Mouse (Mus musculus) cerebellum, postnatal 4 days (tissue): ENCODE results near the gene Mcoln1.

Experiments used
- DNase-seq, 2 experiments: peaks; one replicate each; pipeline ENCODE4 v3.0.0; 2022; ENCODE audit warnings: low spot score in 2 of 2, mixed read lengths in 1 of 2

Mcoln1 gene

DNA sequence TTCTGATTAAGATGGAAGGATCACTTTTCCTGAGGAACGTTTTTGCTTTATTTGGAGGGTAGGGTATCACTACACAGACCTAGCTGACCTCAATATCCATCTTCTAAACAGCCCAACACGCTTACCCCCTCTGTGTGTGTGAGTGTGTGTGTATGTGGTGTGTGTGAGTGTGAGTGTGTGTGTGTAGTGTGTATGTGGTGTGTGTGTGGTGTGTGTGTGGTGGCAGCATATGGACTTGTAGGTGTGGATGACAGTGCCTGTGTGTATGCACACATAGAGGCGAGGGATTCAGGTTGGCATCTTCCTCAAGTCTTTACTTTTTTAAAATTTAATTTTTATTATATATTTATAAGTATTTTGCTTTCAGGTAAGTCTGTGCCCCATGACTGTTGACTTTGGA is 1.7 kb upstream of the Mcoln1 start:
- DNase-seq = no peak

DNA sequence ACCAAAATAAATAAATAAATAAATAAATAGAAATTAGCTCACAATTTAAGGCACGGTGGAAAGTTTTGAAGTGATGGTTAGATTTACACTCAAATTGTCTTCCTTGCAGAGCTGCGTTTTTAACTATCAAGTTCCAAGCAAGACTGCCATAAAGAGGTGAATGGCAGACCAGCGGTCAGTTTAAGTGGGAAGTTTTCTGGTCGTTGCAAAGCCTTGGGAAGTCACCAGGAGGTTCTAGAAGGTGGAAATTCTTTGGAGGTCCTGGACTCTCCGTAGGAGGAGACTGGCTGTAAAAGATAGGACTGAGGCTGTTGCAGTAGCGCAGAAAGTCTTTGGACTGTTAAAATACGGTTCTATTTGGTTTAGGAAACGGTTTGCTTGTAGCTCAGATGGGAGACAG is 506 bp upstream of the Mcoln1 start:
- DNase-seq = no peak

DNA sequence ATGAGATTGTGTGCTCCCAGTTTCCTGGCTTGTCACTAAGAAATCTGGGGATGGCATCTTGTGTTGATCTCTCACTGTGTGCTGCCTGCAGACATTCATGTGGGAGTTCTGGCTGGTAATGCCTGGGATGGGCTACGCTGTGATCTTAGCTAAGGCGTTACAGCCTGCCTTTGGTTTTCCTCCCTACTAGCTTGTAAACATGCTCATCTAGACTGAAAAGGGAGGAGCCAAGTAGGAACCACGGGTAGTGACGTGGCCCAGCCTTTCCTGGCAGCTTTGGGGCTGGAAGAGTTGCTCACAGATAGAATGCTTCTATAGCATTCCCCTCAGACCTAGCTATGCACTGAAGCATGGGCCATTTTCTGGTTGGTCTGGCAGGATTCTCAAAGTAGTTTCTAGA is 2.0 kb downstream of the Mcoln1 start:
- DNase-seq = no peak

DNA sequence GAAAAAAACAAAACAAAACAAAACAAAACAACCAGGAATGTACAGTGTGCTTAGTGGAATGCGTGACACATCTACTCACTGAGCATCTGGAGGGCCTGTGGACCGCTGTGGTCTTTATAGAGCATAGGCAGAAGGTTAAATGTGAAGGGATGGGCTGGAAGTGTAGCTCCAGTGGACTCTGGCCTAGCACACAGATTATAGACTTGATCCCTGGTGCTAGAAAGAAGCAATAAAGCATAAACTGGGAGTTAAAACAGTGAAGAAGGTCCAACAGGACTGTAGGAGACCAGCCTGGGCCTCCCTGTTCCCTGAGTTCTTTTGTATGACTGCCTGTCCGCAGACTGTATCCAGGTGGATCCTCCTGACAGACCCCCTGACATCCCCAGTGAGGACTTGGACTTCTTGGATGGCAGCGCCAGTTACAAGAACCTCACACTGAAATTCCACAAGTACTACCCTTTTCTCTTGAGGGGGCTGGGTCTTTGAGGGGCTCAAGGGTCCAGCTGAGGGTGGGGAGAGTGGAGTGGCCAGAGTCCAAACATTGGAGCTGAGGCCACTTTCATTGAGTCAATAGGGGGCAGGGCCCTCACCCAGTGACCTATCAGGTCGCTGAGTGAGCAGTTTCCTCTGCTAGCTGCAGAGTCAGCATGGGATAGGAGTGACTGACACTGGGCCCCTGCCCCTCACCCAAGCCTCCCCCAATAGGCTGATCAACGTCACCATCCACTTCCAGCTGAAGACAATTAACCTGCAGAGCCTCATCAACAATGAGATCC is 7.9 kb downstream of the Mcoln1 start:
- DNase-seq = no peak

DNA sequence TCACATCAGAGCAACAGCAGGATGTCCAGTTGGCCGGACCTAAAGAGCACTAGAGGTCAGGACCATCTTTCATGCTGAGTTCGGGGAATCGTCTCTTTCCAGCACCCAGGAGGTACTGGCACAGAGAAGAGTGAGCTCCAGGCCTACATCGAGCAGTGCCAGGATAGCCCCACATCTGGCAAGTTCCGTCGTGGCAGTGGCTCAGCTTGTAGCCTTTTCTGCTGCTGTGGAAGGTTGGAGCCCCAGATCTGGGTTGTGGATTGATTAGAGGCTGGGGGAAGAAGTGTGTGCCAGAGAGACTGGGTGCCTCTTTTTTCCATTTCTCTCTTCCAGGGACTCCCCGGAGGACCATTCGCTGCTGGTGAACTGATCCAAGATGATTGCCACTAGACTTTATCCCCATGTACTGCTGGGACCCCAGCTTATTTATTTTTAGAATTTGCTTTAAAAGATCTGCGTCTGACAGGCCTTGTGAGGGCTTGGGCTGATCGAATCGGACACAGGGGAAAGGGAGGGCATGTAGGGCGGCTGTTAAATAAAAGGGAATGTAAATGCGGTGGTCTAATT is 14.5 kb downstream of the Mcoln1 start:
- no peak for DNase-seq

DNA sequence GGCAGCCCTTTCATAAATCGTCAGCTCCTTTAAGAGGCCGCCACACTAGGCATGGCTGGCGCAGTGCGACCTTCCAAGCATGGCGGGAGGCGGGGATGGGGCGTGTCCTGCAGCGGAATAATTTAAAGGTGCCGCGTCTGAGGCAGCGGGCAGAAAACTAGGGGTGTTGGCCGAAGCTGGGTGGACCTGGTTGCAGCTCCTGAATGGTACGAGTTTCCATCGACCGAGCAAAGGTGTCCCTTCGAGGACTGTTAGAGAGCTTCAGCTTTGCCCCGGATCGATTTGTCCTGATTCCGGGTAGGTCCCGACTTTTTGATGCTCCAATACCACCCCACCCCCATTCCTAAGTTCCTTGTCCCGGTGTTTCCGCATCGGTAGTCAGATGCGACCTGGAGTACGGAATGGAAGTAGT is 15.0 kb downstream of the Mcoln1 start, which contains the start of gene Pnpla6:
TSS of gene Pnpla6 (plus strand) at position 125 of the 412 bp plus-strand sequence.
- DNase-seq = peak; percentile 78 to 82

DNA sequence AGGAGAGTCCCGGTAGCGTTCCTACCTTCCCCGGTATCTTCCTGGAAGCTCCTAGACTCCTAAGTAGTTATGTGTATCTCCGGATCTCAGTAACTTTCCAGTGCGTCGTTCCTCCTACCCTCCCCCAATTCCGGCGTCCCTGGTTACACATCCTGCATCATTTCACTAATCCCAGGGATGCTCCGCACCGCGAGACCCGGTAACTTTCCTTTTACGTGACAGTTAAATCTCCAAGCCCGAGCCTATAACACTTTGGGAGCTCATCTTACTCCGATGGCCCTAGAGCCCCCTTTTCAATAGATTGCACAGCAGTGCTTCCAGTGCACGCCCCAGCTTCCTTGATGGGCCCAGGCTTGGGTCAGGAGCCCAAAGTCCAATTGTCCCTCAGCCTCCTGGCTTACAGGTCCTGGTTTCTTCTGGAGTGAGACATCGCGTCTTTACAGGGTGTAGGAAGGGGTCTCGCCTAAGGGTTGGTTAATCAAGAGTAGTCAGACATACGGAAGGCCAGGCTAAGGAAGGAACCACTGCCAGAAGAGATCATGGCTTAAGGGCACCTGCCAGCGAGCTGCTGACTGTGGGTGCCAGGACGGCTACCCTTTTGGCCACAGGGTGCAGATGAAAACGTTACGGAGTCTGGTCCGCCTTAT is 15.6 kb downstream of the Mcoln1 start:
- DNase-seq = no peak

DNA sequence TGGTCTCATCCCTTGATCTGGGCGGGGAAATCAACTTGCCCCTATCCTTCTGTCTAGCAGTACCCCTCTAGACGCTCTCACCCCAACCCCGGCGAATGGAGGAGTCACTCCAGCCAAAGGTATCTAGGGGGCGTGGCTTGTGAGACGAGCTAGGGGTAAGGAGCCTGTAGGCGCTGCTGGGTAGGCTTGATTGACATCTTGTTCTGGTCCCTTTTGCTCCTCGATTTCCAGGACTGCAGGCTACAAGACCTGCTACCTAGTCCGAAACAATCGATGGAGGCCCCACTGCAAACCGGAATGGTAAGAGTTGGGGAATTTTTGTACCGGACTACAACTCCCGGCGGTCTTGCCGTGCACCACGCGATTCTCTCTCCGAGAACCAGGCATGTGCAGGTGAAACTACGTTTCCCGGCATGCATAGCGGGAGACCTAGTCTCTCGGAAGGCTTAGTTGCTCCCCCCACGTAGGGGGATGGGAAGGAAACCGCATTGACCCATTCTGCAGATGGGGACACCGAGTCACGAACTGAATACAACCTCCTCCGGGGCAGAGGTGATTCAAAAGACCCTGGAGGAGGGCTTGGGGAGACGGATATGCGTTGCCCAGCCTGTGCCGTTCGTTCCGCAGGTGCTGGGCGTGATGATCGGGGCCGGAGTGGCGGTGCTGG is 16.3 kb downstream of the Mcoln1 start:
- DNase-seq = peak; percentile 79 to 89

DNA sequence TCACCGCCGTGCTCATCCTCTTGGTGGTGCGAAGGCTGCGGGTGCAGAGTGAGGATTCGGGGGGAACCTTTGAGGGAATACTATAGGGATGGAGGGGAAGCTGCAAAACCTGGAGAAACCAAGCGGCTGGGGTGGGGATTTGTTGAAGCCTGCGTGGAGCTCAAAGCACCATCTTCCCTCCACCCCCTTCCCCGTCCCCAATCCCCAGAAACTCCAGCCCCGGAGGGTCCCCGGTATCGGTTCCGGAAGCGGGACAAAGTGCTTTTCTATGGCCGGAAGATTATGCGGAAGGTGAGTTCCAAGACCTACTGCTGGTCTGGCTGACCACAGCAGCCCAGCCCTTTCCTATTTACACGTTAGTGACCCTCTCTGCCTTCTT is 16.8 kb downstream of the Mcoln1 start:
- DNase-seq = peak in 1 of 2 experiments; percentile 44

DNA sequence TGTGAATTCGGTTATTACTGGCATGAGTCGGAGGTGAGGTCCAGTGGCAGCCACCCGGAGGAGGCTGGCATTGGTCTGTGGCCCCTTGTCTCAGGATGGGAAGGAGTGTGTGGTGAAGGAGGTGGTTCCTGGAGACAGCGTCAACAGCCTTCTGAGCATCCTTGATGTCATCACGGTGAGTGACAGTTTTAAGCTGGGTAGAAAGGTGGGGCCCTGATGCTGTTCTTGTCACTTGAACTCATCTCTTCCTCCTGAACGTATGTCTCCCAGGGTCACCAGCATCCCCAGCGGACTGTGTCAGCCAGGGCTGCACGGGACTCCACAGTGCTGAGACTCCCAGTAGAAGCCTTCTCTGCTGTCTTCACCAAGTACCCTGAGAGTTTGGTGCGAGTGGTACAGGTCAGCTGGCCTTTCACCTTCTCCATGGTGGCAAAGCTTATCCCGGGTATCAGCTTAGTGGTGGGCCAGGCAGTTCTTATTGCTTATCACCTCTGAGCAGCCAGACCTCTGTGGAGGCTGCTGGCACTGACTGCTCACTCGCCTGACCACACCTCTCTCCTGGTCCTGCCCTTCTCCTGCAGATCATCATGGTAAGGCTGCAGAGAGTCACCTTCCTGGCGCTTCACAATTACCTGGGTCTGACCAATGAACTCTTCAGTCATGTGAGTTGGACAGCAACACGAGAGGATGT is 21.9 kb downstream of the Mcoln1 start:
- DNase-seq = no peak

DNA sequence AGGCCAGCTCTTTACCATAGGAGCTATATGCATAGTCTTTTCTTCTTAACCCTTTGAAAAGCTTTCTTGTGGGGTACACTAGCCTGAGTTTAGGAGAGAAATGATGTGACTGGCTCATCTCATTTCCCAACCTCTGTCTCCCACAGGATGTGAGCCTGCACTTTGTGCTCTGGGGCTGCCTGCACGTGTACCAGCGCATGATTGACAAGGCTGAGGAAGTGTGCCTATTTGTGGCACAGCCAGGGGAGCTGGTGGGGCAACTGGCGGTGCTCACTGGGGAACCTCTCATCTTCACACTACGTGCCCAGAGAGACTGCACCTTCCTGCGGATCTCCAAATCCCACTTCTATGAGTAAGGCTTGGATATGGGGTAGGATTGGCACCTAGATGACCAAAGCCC is 30.6 kb downstream of the Mcoln1 start:
- no peak for DNase-seq

DNA sequence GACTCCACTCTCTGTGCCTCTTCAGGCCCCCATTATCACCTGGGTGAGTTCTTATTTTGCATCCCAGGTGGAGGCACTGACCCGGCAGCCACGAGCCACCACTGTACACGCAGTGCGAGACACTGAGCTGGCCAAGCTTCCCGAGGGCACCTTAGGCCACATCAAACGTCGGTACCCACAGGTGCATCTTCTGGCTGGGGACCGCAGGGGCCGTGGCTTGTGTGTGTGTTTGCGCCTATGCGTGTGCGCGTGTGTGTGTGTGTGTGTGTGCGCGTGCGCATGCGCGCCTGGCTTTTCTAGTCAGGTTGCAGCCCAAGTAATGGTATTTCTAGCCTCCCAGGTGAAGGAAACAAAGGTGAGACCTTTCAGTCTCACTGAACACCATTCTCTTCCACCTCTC is 31.7 kb downstream of the Mcoln1 start:
- no peak for DNase-seq

DNA sequence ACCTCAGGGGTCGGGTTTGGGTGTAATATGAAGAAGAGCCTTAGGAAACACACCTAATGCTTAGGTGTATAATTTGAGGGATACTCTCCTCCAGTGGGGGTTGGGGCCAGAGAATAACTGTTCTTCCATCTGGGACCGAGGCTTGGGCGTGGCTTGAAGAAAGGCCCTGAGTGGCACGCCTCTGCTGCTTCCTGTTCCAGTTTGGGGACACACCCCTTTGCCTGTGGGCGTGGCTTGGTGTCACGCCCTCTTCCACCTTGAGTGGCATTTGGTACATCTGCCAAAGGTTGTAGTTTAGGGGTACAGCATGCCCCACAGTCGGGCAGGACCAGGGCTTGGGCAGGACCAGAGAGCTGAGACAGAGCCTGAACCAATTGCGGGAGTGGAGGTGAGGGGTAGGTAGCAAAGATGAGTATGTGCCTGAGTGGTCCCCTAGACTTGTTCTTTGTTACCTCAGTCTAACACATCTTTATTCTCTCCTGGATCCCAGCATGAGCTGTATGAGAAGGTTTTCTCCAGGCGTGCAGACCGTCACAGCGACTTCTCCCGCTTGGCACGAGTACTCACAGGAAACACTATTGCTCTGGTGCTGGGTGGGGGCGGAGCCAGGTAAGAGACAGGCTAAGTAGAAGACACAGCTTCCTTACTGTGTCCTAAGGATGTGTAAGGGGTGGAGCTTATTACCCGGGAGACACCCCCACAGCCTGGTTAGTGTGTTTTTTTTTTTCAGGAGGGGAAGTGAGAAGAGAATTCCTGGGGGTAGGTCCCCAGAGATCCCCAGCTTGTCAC is 36.0 kb downstream of the Mcoln1 start:
- DNase-seq = no peak

DNA sequence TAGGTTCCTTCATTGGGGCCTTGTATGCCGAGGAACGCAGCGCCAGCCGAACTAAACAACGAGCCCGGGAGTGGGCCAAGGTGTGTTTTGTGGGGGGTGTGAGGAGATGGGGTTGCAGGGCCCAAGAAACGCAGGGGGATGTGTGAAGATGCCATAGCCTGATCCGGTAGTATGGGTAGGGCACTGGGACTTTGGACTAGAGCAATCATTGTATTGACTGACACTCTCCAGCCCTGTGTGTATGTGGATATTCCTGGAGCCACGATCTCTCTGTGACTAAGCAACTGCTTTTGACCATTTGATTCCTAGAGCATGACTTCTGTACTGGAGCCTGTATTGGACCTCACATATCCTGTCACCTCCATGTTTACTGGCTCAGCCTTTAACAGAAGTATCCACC is 36.7 kb downstream of the Mcoln1 start:
- no peak for DNase-seq

DNA sequence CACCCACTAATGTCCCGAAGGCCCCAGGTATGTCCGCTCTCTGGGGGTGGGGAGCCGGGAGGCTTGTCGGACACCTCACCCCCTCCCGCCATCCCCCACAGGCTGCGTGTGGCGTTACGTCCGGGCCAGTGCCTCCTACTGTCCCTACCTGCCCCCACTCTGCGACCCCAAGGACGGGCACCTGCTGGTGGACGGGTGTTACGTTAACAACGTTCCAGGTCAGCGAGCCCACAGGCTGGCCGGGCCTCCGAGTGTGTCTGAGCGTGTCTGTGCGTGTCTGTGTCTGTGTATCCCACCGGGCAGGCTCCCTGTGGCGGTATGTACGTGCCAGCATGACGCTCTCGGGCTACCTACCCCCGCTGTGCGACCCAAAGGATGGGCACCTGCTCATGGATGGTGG is 37.4 kb downstream of the Mcoln1 start:
- DNase-seq = no peak

DNA sequence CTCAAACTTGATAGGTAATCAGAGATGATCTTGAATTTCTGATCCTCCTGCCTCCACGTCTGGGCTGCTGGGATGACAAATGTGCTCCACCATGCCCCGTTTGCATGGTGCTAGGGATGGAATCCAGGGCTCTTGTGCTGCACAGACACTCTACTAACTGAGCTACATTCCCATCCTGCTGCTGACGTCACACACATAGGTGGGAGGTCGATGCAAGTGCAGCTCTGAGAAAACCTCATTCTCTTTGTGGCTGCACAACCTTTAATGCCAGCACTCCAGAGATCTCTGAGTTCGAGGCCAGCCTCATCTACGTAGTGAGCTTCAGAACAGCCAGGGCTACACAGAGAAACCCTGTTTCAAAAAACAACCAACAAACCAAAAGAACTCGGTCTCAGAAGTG is 38.9 kb downstream of the Mcoln1 start:
- DNase-seq = no peak

DNA sequence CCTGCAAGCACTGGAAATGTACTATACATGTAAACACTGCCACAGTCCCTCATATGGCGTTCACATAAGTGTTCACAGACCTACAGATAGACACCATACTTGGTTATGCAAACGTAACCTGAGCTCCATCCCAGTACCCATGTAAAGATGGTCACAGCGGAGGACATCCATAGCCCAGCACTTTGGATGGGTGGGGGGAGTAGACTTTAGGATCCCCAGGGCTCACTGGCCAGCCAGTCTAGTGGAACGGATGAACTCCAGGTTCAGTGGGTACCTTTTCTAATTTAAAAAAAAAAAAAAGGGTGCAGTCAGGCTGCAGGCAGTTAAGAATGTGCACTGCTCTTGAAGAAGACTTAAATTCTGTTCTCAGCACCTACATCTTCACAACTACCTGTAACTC is 39.8 kb downstream of the Mcoln1 start:
- DNase-seq = no peak

DNA sequence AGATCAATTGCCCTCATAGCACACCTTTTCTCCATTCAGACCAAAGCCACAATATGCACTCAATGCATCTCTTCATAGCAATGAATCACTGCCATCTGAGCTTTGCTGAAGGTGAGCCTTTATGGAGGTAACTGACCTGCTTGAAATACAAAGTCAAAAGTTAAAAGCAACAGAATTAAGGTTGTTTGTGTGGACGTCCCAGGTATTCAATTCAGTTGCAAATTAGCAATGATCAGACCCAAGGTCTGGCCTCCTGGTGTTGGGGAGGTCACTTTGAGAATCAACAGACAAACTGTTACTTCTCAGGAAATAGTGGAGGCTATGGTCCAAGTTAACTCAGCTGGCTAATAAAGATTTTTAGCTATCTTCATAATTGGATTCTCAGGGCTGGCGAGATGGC is 46.3 kb downstream of the Mcoln1 start:
- no peak for DNase-seq

DNA sequence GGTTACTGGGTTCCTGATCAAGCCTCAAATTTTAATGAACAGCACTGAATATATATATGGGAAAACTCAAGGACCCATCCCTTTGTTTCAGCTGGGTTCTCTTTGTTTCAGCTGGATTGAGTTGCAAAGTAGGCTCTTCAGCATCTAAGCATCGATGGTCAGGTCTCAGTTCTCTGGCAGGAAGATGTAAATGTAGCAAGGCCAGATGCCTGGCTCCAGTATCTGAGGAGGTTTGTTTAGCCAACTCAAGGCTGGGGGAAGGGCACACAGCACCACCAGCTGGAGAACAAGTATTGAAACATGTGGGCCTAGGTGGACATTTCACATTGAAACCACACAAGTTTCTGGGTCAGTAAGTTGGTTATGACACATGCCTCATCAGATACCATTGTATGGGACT is 52.0 kb downstream of the Mcoln1 start:
- no peak for DNase-seq

DNA sequence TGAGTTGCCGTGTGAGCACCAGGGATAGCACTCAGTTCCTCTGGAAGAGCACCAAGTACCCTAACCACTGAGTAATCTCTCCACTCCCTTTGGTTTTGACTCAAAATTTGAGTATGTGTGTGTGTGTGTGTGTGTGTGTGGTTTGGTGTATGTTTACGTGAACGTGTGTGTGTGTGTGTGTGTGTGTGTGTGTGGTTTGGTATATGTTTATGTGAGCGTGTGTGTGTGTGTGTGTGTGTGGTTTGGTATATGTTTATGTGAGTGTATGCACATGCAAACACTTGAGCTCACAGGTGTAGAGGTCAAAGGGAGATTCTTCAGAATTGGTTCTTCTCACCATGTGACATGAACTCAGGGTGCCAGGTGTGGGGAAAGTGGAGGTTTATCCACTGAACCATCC is 55.9 kb downstream of the Mcoln1 start:
- no peak for DNase-seq
